Mouse (Mus musculus) CH12.LX (cell line): ENCODE data around the gene Mdga1. TPM values are rescaled to one million over a fixed set of nuclear protein-coding genes. Genes with fewer than 3 reads are reported as not detected.

Experiments
- DNase-seq: peaks from one replicate; pipeline ENCODE4 v3.0.0-alpha.2; 2013; ENCODE audit errors: extremely low read depth
- H3K27ac ChIP-seq: 2 replicates; pipeline ENCODE4 v1.5.1; 2012; ENCODE audit warnings: low read depth, mild to moderate bottlenecking, control low read depth, moderate library complexity; ENCODE audit not compliant: insufficient read depth
- H3K27me3 ChIP-seq: replicated peaks from 2 replicates; pipeline ENCODE3; 2012; ENCODE audit warnings: inconsistent platforms
- H3K36me3 ChIP-seq, 2 experiments: replicated peaks in 1 of 2; 2 replicates each; pipeline versions ENCODE3 to v1.6.1; 2012; ENCODE audit warnings: inconsistent platforms in 1 of 2, low read length in 1 of 2, mild to moderate bottlenecking in 1 of 2, mixed read lengths in 1 of 2, moderate library complexity in 1 of 2; ENCODE audit not compliant: control insufficient read depth in 1 of 2, insufficient read depth in 1 of 2
- H3K4me1 ChIP-seq, 2 experiments: 2 replicates each; pipeline ENCODE4 v1.6.1; 2012; ENCODE audit warnings: inconsistent platforms in 1 of 2, moderate library complexity in 1 of 2; ENCODE audit not compliant: insufficient read depth in 2 of 2, control insufficient read depth in 1 of 2
- H3K4me2 ChIP-seq: 2 replicates; pipeline ENCODE4 v1.6.1; 2012; ENCODE audit warnings: low read depth, mild to moderate bottlenecking, control low read depth; ENCODE audit not compliant: poor library complexity, insufficient read depth, severe bottlenecking
- H3K4me3 ChIP-seq, 3 experiments: fragments of 150-350 bp in 1 of 3; sonication (generic) in 1 of 3; replicated peaks in 1 of 3; 2 replicates each; pipeline versions ENCODE3 to v1.5.1; 2011 to 2012; ENCODE audit warnings: low read depth in 2 of 3, low read length in 2 of 3, mild to moderate bottlenecking in 2 of 3, moderate library complexity in 2 of 3, control low read depth in 1 of 3, improper control_type of control experiment in 1 of 3, inconsistent platforms in 1 of 3, mixed read lengths in 1 of 3; ENCODE audit not compliant: poor library complexity in 1 of 3
- H3K79me2 ChIP-seq: replicated peaks from 2 replicates; pipeline ENCODE4 v1.6.1; 2012; ENCODE audit warnings: mild to moderate bottlenecking, moderate library complexity; ENCODE audit not compliant: control insufficient read depth, poor library complexity, insufficient read depth, severe bottlenecking; ENCODE audit errors: extremely low read depth
- H3K9ac ChIP-seq: 2 replicates; pipeline ENCODE4 v1.6.1; 2012; ENCODE audit warnings: low read depth, mild to moderate bottlenecking, control low read depth, moderate library complexity; ENCODE audit not compliant: insufficient read depth
- H3K9me3 ChIP-seq: replicated peaks from 2 replicates; pipeline ENCODE3; 2012; ENCODE audit warnings: low read length, inconsistent platforms, mixed read lengths
- BHLHE40 ChIP-seq: IDR thresholded peaks from 2 replicates; pipeline ENCODE4 v1.6.1; 2011; ENCODE audit warnings: mild to moderate bottlenecking, low read depth, low read length, improper control_type of control experiment
- CHD2 ChIP-seq: IDR thresholded peaks from 2 replicates; pipeline ENCODE4 v1.6.1; 2011; ENCODE audit warnings: low read length, improper control_type of control experiment
- ELF1 ChIP-seq: IDR thresholded peaks from 2 replicates; pipeline ENCODE4 v1.6.1; 2014; ENCODE audit warnings: low read depth, mild to moderate bottlenecking, inconsistent platforms, low read length, improper control_type of control experiment
- EP300 ChIP-seq: IDR thresholded peaks from 2 replicates; pipeline ENCODE4 v1.6.1; 2011; ENCODE audit warnings: low read length, improper control_type of control experiment
- ETS1 ChIP-seq: conservative IDR thresholded peaks from 2 replicates; pipeline ENCODE4 v1.6.1; 2012; ENCODE audit warnings: low read depth, mild to moderate bottlenecking, inconsistent platforms, low read length, improper control_type of control experiment, moderate library complexity
- HCFC1 ChIP-seq: IDR thresholded peaks from 2 replicates; pipeline ENCODE4 v1.6.1; 2012; ENCODE audit warnings: low read depth, mild to moderate bottlenecking, inconsistent platforms, low read length, improper control_type of control experiment
- MAX ChIP-seq: IDR thresholded peaks from 2 replicates; pipeline ENCODE4 v1.6.1; 2011; ENCODE audit warnings: low read length, improper control_type of control experiment
- MEF2A ChIP-seq: IDR thresholded peaks from 2 replicates; pipeline ENCODE4 v1.6.1; 2014; ENCODE audit warnings: low read depth, mild to moderate bottlenecking, inconsistent platforms, low read length, improper control_type of control experiment, borderline replicate concordance
- MXI1 ChIP-seq: IDR thresholded peaks from 2 replicates; pipeline ENCODE4 v1.6.1; 2011; ENCODE audit warnings: mild to moderate bottlenecking, low read depth, low read length, improper control_type of control experiment
- MYC ChIP-seq: IDR thresholded peaks from 2 replicates; pipeline ENCODE4 v1.6.1; 2011; ENCODE audit warnings: low read depth, mild to moderate bottlenecking, improper control_type of control experiment, low read length
- NELFE ChIP-seq: IDR thresholded peaks from 2 replicates; pipeline ENCODE4 v1.6.1; 2011; ENCODE audit warnings: low read depth, low read length, improper control_type of control experiment
- POLR2AphosphoS2 ChIP-seq: IDR thresholded peaks from 2 replicates; pipeline ENCODE4 v1.6.1; 2011; ENCODE audit warnings: low read depth, low read length, improper control_type of control experiment
- RAD21 ChIP-seq: IDR thresholded peaks from 2 replicates; pipeline ENCODE4 v1.6.1; 2011; ENCODE audit warnings: low read depth, mild to moderate bottlenecking, low read length, improper control_type of control experiment, moderate library complexity
- SIN3A ChIP-seq: IDR thresholded peaks from 2 replicates; pipeline ENCODE4 v1.6.1; 2012; ENCODE audit warnings: low read length, improper control_type of control experiment, inconsistent platforms
- TBP ChIP-seq: conservative IDR thresholded peaks from 2 replicates; pipeline ENCODE4 v1.6.1; 2011; ENCODE audit warnings: low read depth, low read length, improper control_type of control experiment
- UBTF ChIP-seq: IDR thresholded peaks from 2 replicates; pipeline ENCODE4 v1.6.1; 2012; ENCODE audit warnings: low read depth, mild to moderate bottlenecking, inconsistent platforms, low read length, improper control_type of control experiment, moderate library complexity
- USF1 ChIP-seq: IDR thresholded peaks from 2 replicates; pipeline ENCODE4 v1.6.1; 2014; ENCODE audit warnings: low read depth, mild to moderate bottlenecking, inconsistent platforms, low read length, improper control_type of control experiment
- ZKSCAN1 ChIP-seq: IDR thresholded peaks from 2 replicates; pipeline ENCODE4 v1.6.1; 2012; ENCODE audit warnings: low read depth, inconsistent platforms, low read length, improper control_type of control experiment, borderline replicate concordance
- ZMIZ1 ChIP-seq: IDR thresholded peaks from 2 replicates; pipeline ENCODE4 v1.6.1; 2012; ENCODE audit warnings: low read depth, mild to moderate bottlenecking, inconsistent platforms, low read length, improper control_type of control experiment
- ZNF384 ChIP-seq: IDR thresholded peaks from 2 replicates; pipeline ENCODE4 v1.6.1; 2012; ENCODE audit warnings: low read depth, low read length, improper control_type of control experiment, inconsistent platforms
- dilution Hi-C: fragments of 300-500 bp; cut with MboI; formaldehyde crosslinking; loops from 2 replicates; pipeline ENCODE4 v1.14.3; 2020; ENCODE audit warnings: low sequenced_read_pairs; ENCODE audit not compliant: extremely low pct_unique_long_range_greater_than_20kb, extremely low pct_ligation_motif_present
- in situ Hi-C: fragments of 300-500 bp; cut with MboI; formaldehyde crosslinking; loops from 3 replicates; pipeline ENCODE4 v1.14.3; 2019; ENCODE audit warnings: low sequenced_read_pairs, low pct_ligation_motif_present, low pct_unique_long_range_greater_than_20kb, mixed read lengths
- polyA plus RNA-seq: library from polyadenylated mRNA; unstranded; fragments of >175 nt; gene quantifications from 2 replicates; pipeline ENCODE4 v1.2.1, GENCODE M21; 2012; ENCODE audit warnings: low read depth; ENCODE audit not compliant: insufficient read length
- total RNA-seq, 2 experiments: library from RNA; depleted of rRNA; stranded (reverse); fragments of 300-350 nt in 1 of 2; fragments of >200 nt in 1 of 2; gene quantifications; 2 replicates each; pipeline ENCODE4 v1.2.3; 2012 to 2014

Mdga1 gene
- total and polyA plus RNA-seq, 3 experiments = 0.29 to 0.39 (median 0.38) TPM

- in situ Hi-C loops = no loop called here
These were observed 124.9 kb downstream of the Mdga1 start for GRCm38 (mm10) chr17:29844949-29845348.

GRCm38 (mm10) chr17:29843419-29844162 is 126.3 kb downstream of the Mdga1 start:
- TF ChIP-seq HCFC1 = peak; percentile 48; the same call in 1 of the 2 replicates
- TF ChIP-seq USF1 = no peak
- no peak overlapping the region for H3K4me2 ChIP-seq
- peaks cover 6 to 14% of the 10 kb centered on the region in 2 experiments for H3K4me1 ChIP-seq
- peaks cover 6% of the 10 kb centered on the region for H3K9me3 ChIP-seq
- no peak overlapping the region for H3K9ac ChIP-seq
- H3K79me2 ChIP-seq = no peaks in the 10 kb centered on the region
- no peaks in the 10 kb centered on the region for H3K36me3 ChIP-seq
- no peak overlapping the region for H3K4me3 ChIP-seq
- in situ Hi-C loops (no loop called here), dilution Hi-C loops (no loop called here)
- peaks cover 2% of the 10 kb centered on the region for H3K27me3 ChIP-seq
- no peak for DNase-seq
- H3K27ac ChIP-seq = no peak overlapping the region

More at GRCm38 (mm10) chr17:29844949-29845348, 124.9 kb downstream of the Mdga1 start:
- Histone ChIP-seq H3K4me3 (no peak overlapping the region), H3K27ac (no peak overlapping the region), H3K9ac (no peak overlapping the region), H3K4me2 (no peak overlapping the region), H3K36me3 (no peaks in the 10 kb centered on the region), H3K27me3 (peaks cover 2% of the 10 kb centered on the region), H3K4me1 (peaks cover 9 to 18% of the 10 kb centered on the region in 2 experiments), H3K9me3 (peaks cover 6% of the 10 kb centered on the region), H3K79me2 (no peaks in the 10 kb centered on the region)
- dilution Hi-C loops = no loop called here
- TF ChIP-seq NELFE (no peak), TBP (no peak), MAX (no peak), SIN3A (no peak), UBTF (no peak), MEF2A (no peak), ELF1 (no peak), ETS1 (no peak), ZNF384 (no peak), POLR2AphosphoS2 (no peak), ZMIZ1 (no peak), BHLHE40 (no peak), RAD21 (no peak), MXI1 (no peak), ZKSCAN1 (no peak), CHD2 (no peak), EP300 (no peak), MYC (no peak)
- DNase-seq = no peak
